Mouse (Mus musculus) lung, postnatal 4 days (tissue): Measurements from ENCODE around the gene Myo10.
A peak's percentile ranks its signal among the peaks of the same experiment; 100 is the strongest.

Source experiments
- DNase-seq, 2 experiments: peaks; one replicate each; pipeline ENCODE4 v3.0.0; 2021

The Myo10 gene

DNA sequence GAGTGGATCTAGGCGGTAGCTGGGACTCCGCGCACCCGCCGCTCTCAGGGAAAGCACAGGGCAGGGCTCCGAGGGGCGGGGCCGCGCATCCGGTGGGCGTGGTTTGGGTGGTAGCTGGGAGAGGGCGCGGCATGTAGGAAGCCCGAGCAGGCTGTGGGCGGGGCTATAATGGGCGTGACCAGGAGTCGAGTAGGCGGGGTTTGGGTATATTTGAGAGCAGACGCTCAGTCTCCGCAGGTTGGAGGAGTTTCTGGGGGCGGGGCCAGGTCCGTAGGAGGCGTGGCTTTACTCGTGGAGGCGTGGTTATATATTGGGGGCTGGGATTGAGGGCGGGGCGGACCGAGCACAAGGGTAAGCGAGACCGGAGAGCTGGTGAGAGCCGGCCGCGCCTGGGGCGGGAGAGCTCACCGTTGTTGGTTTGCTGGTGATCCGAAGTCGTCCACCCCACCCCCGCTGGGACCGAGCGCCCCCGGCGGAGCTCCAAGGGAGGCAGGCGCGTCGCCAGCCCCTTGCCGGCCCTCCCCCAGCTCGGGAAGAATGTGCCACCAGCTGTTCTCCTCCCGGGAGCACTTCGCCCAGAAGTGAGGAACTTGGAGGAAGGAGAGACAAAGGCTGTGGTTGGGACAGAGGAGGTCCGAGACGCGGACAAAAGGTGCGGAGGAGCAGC, at the start of gene Myo10:
Gene Myo10, plus strand, starts transcription at position 326 of the 667 bp plus-strand sequence.
- DNase-seq: peak; percentile 100

- no peak for DNase-seq
Observed at GRCm38 (mm10) chr15:25573113-25573512, 49.2 kb upstream of the Myo10 start.

- DNase-seq: no peak
Observed at GRCm38 (mm10) chr15:25573876-25574601, 48.3 kb upstream of the Myo10 start.

DNA sequence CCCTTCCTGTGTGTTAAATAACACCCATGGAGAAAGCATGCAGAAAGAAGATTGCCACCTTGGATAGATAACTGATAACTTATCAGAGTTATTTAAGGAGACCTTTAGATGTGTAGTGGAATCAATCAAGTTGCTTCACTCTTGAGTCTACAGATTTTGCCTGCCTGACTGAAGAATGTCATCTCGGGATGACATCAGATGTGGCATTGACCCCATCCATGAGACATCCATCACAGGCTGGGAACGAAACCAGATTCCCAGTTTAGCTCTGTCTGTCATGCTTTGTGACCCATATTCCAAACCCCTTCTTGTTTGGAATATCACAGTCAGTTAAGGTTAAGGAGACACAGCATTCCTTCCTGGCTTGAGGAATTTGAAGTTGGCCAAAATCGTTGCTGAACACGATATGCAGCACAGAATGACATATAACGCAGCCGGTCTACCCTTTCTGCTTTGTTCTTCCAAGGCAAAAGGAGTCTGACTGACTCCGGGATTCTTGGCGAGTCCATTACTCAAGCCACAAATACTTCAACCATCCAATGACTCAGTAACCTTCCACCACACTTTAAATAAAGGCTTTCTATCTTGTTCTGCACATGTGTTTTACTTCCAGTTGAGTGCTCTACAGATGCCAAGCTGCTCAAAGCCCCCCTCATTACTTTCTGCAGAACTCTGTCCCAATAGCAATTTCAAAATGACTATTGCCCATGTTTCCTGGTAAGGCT, 44.8 kb upstream of the Myo10 start:
- no peak for DNase-seq

GRCm38 (mm10) chr15:25578369-25578768, 44.0 kb upstream of the Myo10 start:
- no peak for DNase-seq

GRCm38 (mm10) chr15:25580731-25581130, 41.6 kb upstream of the Myo10 start:
- DNase-seq: peak; percentile 16 to 57

- DNase-seq: no peak
Observed at GRCm38 (mm10) chr15:25582055-25582454, 40.3 kb upstream of the Myo10 start.

DNA sequence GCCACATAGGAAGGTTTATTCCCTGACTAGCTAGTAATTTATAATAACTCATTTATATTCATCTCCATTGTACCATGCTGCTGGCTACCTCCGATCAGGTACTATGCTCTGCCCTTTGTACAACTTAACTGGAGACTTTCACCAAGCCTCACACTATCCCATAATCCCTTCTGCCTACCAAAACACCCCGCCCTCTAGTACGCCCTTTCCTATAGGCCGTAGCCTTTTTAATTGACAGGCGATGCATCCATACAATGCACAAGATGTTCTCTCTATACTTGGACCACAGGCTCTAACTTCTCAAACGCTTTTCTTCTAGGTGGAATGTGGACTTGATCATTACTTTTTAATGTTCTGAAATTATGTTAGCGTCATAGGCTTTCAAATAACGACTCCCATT, 39.0 kb upstream of the Myo10 start:
- no peak for DNase-seq

- no peak for DNase-seq
Observed at GRCm38 (mm10) chr15:25586828-25587227, 35.5 kb upstream of the Myo10 start.

DNA sequence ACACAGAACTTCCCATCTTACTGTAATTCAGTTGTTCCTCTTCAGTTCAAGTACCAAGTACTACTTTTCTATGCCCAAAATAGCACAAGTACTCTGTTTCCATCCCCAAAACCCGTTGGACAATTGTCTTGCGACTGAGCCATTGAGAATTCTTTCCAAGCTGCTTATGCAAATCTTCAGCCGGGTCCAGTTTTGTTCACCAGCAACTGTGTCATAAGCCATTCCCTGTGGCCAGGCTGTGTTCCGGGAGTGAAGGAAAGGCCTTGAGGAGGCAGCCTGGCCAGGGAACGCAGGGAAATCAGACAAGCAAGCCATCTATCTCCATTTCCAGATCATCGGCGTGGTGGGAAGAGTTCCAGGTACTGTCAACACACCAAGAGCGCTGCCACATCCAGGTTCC, 34.4 kb upstream of the Myo10 start:
- no peak for DNase-seq

GRCm38 (mm10) chr15:25589318-25589902, 32.9 kb upstream of the Myo10 start:
- no peak for DNase-seq

GRCm38 (mm10) chr15:25589916-25590315, 32.4 kb upstream of the Myo10 start:
- peak; percentile 73 to 91 for DNase-seq

GRCm38 (mm10) chr15:25590891-25591290, 31.4 kb upstream of the Myo10 start:
- no peak for DNase-seq

DNA sequence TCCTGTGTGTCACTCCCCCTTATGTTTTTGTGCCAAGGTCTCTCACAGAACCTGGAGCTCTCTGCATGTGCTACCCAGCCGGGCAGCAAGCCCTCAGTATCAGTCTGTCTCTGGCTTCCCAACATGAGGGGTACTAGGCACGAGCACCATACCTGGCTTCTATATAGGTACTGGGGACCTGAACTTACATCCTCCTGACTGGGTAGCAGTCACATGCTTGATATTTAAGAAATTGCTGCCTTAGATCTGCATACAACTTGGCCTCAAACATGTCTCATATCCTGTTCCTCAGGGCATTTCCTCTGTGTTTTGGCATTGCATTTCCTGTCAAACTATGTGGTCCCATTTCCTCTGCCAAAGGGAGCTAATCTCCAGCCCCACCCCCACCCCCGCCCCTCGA, 30.4 kb upstream of the Myo10 start:
- DNase-seq: no peak

- no peak for DNase-seq
Observed at GRCm38 (mm10) chr15:25593469-25594150, 28.7 kb upstream of the Myo10 start.

DNA sequence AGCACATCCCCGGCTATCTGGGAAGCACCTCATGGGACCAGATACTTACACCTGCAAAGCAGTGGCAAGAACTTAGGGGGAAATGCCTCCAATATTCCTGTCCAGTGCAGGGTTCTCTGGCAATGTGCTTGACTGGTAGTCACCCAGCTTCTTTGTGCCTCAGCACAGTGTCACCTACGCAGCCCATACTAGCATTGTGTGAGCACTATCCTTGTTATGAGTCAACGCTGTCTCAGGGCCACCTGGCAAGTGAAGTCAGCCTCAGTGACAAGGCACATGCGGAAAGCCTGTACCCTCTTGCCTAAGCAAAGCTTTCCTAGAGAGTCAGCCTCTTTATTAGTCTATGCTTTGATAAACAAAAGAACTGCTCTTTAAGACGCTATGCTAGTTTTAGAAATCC, 24.0 kb upstream of the Myo10 start:
- no peak for DNase-seq

DNA sequence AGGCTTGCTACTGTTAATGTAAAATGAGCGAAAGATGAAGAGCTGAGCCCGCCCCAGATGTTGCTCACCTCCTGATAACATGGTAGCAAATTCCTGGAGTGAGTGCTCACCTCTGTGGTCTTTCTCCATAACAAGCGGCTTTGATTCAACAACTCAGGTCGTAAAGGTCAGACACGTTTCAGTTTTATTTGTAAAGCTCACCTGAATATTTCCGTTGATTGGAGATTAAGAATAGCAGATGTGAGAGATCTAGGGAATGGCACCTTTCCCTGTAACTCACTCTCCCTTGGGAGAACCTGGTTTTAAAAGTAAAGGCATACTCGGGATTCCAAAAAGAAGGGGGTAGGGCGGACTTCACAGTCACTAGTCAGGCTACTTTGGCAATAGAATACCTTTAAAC, 20.0 kb upstream of the Myo10 start:
- no peak for DNase-seq

- no peak for DNase-seq
Observed at GRCm38 (mm10) chr15:25603286-25603685, 19.0 kb upstream of the Myo10 start.

DNA sequence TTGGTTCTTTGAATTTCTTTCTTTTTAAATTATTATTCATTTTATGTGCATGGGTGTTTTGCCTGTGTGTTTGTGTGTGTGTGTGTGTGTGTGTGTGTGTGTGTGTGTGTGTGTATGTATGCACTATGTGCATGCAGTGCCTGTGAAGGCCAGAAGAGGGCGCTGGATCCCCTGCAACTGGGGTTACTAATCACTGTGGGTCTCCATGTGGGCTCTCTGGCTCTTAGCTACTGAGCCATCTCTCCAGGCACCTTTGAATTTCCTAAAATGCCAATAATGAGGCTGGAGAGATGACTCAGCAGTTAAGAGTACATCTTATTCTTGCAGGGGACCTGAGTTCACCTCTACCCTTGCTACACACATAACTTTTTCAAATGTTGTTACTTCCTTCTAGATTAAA, 18.1 kb upstream of the Myo10 start:
- DNase-seq: no peak

- DNase-seq: no peak
Observed at GRCm38 (mm10) chr15:25605376-25605775, 16.9 kb upstream of the Myo10 start.

DNA sequence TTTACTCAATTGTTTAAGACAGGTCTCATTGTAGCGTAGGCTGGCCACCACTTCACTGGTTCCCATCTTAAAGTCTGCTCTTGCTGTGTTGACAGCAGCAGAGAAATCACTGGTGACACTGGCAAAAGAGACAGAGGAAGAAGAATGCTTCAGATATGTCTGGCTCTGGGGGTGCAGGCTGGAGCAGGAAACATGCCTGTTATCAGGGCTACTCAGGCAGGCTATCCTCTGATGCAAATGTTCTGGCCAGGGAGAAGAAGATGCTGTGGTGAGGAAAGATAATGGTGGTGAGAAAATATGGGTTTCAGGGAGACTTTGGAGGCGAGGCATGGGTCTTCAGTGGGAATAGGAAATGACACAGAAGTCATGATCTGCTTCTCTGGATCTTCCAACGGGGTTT, 13.6 kb upstream of the Myo10 start:
- no peak for DNase-seq

- DNase-seq: no peak
Observed at GRCm38 (mm10) chr15:25609253-25609652, 13.1 kb upstream of the Myo10 start.

DNA sequence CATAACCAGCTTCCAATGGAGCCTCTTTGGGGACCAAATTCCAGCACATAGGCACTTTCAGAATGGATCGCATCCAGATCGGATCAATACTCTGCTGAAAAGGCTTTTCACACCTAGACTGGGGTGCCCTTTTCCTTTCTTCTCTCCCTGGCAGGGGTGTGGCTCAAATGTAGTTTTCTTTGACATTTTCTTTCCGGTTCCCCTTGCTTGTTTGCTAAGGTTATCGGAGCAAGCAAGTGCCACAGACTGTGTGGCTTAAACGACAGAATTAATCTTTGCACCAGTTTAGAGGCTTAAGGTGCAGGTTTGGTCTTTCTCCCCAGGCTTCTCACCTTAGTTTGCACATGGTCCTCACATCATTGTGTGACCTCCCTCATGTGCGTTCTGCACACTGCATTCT, 11.1 kb upstream of the Myo10 start:
- DNase-seq: no peak
